Mouse (Mus musculus) heart, embryonic 16.5 days (tissue): ENCODE results near the gene Gm27021. TPM values are rescaled to one million over a fixed set of nuclear protein-coding genes. Genes with fewer than 3 reads are reported as not detected.
A peak's percentile ranks its signal among the peaks of the same experiment; 100 is the strongest.

Experiments
- ATAC-seq: fragments of 200-750 bp; cut with Nextera tagmentation; replicated peaks from 2 replicates; pipeline ENCODE4 v1.8.0; 2017; ENCODE audit warnings: moderate number of reproducible peaks; ENCODE audit not compliant: insufficient read depth, low FRiP score; ENCODE audit errors: extremely low read depth
- H3K27ac ChIP-seq: fragments of 300-500 bp; sonication (generic); 2 replicates; pipeline ENCODE4 v1.5.1; 2014; ENCODE audit warnings: mild to moderate bottlenecking, low read length, control low read depth, moderate library complexity
- H3K27me3 ChIP-seq: fragments of 300-500 bp; sonication (generic); 2 replicates; pipeline ENCODE4 v1.6.1; 2014; ENCODE audit warnings: low read length, mixed read lengths; ENCODE audit not compliant: control insufficient read depth, insufficient read depth
- H3K36me3 ChIP-seq: fragments of 300-500 bp; sonication (generic); 2 replicates; pipeline ENCODE4 v1.6.1; 2014; ENCODE audit not compliant: control insufficient read depth, insufficient read depth
- H3K4me1 ChIP-seq: fragments of 300-500 bp; sonication (generic); 2 replicates; pipeline ENCODE4 v1.6.1; 2014; ENCODE audit warnings: low read length, mixed read lengths; ENCODE audit not compliant: control insufficient read depth, insufficient read depth
- H3K4me2 ChIP-seq: fragments of 300-500 bp; sonication (generic); 2 replicates; pipeline ENCODE4 v1.6.1; 2014; ENCODE audit warnings: low read depth, mild to moderate bottlenecking, control low read depth, low read length
- H3K4me3 ChIP-seq: fragments of 300-500 bp; sonication (generic); 2 replicates; pipeline ENCODE4 v1.5.1; 2014; ENCODE audit warnings: mild to moderate bottlenecking, control low read depth, low read length
- H3K9ac ChIP-seq: fragments of 300-500 bp; sonication (generic); 2 replicates; pipeline ENCODE4 v1.6.1; 2014; ENCODE audit warnings: low read length, control low read depth
- H3K9me3 ChIP-seq: fragments of 300-500 bp; sonication (generic); replicated peaks from 2 replicates; pipeline ENCODE4 v1.6.1; 2016; ENCODE audit warnings: low read length; ENCODE audit not compliant: control insufficient read depth
- WGBS: fragments of 180-500 bp; shearing (Covaris S2); extraction: QIAGEN DNeasy Blood & Tissue Kit; methylation state at CpG from one replicate; pipeline ENCODE4 v1.1.7; 2014; 5-methylcytosine and 5-hydroxymethylcytosine counted together
- polyA plus RNA-seq: library from polyadenylated mRNA; unstranded; fragments of >200 nt; fragmentation: Nextera tagmentation; extraction: Ambion mirVana; gene quantifications from 2 replicates; pipeline ENCODE4 v1.2.1, GENCODE M21; 2015

Gm27021 gene
- polyA plus RNA-seq, 1 experiment from 2014 or later: not detected

DNA sequence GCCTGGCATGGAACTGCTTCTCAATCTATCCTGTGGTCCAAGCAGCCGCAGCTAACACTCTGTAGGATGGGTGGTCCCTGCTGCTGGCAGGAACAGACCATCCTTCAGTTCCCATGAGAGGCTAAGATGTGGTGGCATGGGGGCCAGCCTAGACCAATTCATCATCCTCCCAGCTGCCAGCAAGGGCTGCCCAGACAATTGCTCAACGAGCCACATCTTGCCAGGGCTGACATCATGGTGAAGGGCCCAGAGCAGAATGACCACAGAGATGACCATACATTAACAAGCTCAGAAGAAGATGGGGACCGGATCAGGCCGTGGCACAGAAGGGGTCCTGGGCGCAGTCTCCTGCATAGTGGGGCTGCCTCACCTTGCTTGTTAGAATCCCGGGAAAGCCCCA is 57.1 kb downstream of the Gm27021 start:
- H3K9ac ChIP-seq: no peak overlapping the region
- H3K36me3 ChIP-seq: no peaks in the 10 kb centered on the region
- no peak overlapping the region for H3K4me3 ChIP-seq
- H3K27ac ChIP-seq: no peak overlapping the region
- H3K27me3 ChIP-seq: no peaks in the 10 kb centered on the region
- H3K4me1 ChIP-seq: peaks cover 2% of the 10 kb centered on the region; the same call in 1 of the 2 replicates
- ATAC-seq: no peak
- H3K4me2 ChIP-seq: no peak overlapping the region
- H3K9me3 ChIP-seq: no peaks in the 10 kb centered on the region
- 90% methylated on average over 6 of the region's 6 CpGs for WGBS

DNA sequence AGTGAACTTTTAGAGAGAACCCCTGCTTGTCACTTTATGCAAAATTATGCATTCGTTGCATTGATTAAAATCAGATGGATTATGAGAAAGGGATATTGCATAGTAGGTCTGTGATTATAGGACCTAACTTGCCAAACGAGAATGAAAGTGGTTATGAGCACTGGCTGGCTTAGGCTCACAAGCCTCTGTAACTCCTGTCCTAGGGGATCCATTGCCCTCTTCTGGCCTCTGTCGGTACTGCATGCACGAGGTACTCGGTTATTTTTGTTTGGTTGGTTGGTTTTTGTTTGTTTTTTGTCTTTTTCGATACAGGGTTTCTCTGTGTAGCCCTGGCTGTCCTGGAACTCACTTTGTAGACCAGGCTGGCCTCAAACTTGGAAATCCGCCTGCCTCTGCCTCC is 60.0 kb downstream of the Gm27021 start:
- H3K9me3 ChIP-seq: no peaks in the 10 kb centered on the region
- ATAC-seq: no peak
- no peak overlapping the region for H3K4me3 ChIP-seq
- no peaks in the 10 kb centered on the region for H3K27me3 ChIP-seq
- no peaks in the 10 kb centered on the region for H3K36me3 ChIP-seq
- H3K4me2 ChIP-seq: 0 out of 2 replicates have a peak overlapping the region, but pooled peaks have one; percentile 15
- no peak overlapping the region for H3K27ac ChIP-seq
- WGBS: 10% methylated on average over 7 of the region's 7 CpGs
- no peak overlapping the region for H3K9ac ChIP-seq
- peaks cover 2% of the 10 kb centered on the region; the same call in 1 of the 2 replicates for H3K4me1 ChIP-seq

- H3K4me1 ChIP-seq: peaks cover 2% of the 10 kb centered on the region; the same call in 1 of the 2 replicates
- ATAC-seq: no peak; the same call in 1 of the 2 replicates
- no peak overlapping the region for H3K9ac ChIP-seq
- WGBS: 80% methylated on average over 9 of the region's 9 CpGs
- no peak overlapping the region for H3K4me3 ChIP-seq
- H3K27me3 ChIP-seq: no peaks in the 10 kb centered on the region
- no peaks in the 10 kb centered on the region for H3K36me3 ChIP-seq
- H3K27ac ChIP-seq: no peak overlapping the region
- H3K9me3 ChIP-seq: no peaks in the 10 kb centered on the region
- H3K4me2 ChIP-seq: no peak overlapping the region
These were observed 60.4 kb downstream of the Gm27021 start for GRCm38 (mm10) chr8:120607460-120607859.

- no peaks in the 10 kb centered on the region for H3K9me3 ChIP-seq
- 46% methylated on average over 6 of the region's 6 CpGs for WGBS
- H3K4me1 ChIP-seq: peaks cover 1% of the 10 kb centered on the region; the same call in 1 of the 2 replicates
- ATAC-seq: no peak
- no peak overlapping the region for H3K27ac ChIP-seq
- H3K4me2 ChIP-seq: no peak overlapping the region
- H3K27me3 ChIP-seq: no peaks in the 10 kb centered on the region
- H3K36me3 ChIP-seq: no peaks in the 10 kb centered on the region
- H3K9ac ChIP-seq: no peak overlapping the region
- H3K4me3 ChIP-seq: no peak overlapping the region
These were observed 65.2 kb downstream of the Gm27021 start for GRCm38 (mm10) chr8:120602672-120603071.

GRCm38 (mm10) chr8:120599504-120599903 is 68.4 kb downstream of the Gm27021 start:
- Histone ChIP-seq H3K27ac (no peak overlapping the region), H3K9ac (no peak overlapping the region), H3K4me1 (no peaks in the 10 kb centered on the region), H3K4me3 (no peak overlapping the region), H3K27me3 (no peaks in the 10 kb centered on the region), H3K9me3 (0 out of 2 replicates have a peak, but pooled peaks cover 2% of the 10 kb centered on the region), H3K36me3 (no peaks in the 10 kb centered on the region), H3K4me2 (no peak overlapping the region)
- 53% methylated on average over 7 of the region's 7 CpGs for WGBS
- ATAC-seq: no peak

- H3K9me3 ChIP-seq: 0 out of 2 replicates have a peak, but pooled peaks cover 2% of the 10 kb centered on the region
- H3K27ac ChIP-seq: no peak overlapping the region
- WGBS: 37% methylated on average over 24 of the region's 24 CpGs
- 0 out of 2 replicates have a peak, but pooled peaks have one; percentile 20 for ATAC-seq
- H3K4me2 ChIP-seq: peak overlapping the region; percentile 8
- H3K9ac ChIP-seq: no peak overlapping the region
- no peaks in the 10 kb centered on the region for H3K36me3 ChIP-seq
- H3K4me1 ChIP-seq: no peaks in the 10 kb centered on the region
- H3K27me3 ChIP-seq: no peaks in the 10 kb centered on the region
- H3K4me3 ChIP-seq: no peak overlapping the region
These were observed 69.3 kb downstream of the Gm27021 start for GRCm38 (mm10) chr8:120598579-120598978.

- 0 out of 2 replicates have a peak, but pooled peaks cover 2% of the 10 kb centered on the region for H3K9me3 ChIP-seq
- H3K4me1 ChIP-seq: peaks cover 4% of the 10 kb centered on the region
- no peak overlapping the region for H3K4me2 ChIP-seq
- H3K4me3 ChIP-seq: no peak overlapping the region
- H3K27me3 ChIP-seq: no peaks in the 10 kb centered on the region
- ATAC-seq: no peak
- no peak overlapping the region for H3K27ac ChIP-seq
- WGBS: 14% methylated on average over 5 of the region's 5 CpGs
- H3K9ac ChIP-seq: no peak overlapping the region
- no peaks in the 10 kb centered on the region for H3K36me3 ChIP-seq
These were observed 71.9 kb downstream of the Gm27021 start for GRCm38 (mm10) chr8:120595963-120596362.

DNA sequence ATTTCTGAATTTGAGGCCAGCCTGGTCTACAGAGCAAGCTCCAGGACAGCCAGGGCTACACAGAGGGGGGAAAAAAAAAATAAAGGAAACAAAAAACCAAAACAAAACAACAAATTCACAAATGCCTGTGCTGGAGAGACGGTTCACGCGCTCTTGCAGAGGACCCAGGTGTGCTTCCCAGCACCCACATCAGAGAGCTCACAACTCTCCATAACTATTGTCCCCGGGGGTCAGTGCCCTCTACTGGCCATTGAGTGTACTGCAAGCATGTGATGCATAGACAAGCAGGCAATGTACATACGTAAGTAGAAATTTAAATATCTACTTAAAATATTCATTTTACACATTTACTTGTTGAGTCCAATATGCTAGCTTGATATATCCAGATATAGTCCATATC is 73.3 kb downstream of the Gm27021 start:
- peaks cover 9% of the 10 kb centered on the region for H3K4me1 ChIP-seq
- WGBS: 83% methylated on average over 5 of the region's 5 CpGs
- no peak overlapping the region for H3K4me2 ChIP-seq
- H3K27me3 ChIP-seq: no peaks in the 10 kb centered on the region
- H3K27ac ChIP-seq: no peak overlapping the region
- H3K9me3 ChIP-seq: 0 out of 2 replicates have a peak, but pooled peaks cover 2% of the 10 kb centered on the region
- H3K4me3 ChIP-seq: no peak overlapping the region
- ATAC-seq: no peak
- H3K36me3 ChIP-seq: no peaks in the 10 kb centered on the region
- H3K9ac ChIP-seq: no peak overlapping the region

GRCm38 (mm10) chr8:120591587-120592292 is 76.1 kb downstream of the Gm27021 start:
- Histone ChIP-seq H3K4me1 (peaks cover 17% of the 10 kb centered on the region), H3K9ac (no peak overlapping the region), H3K4me3 (no peak overlapping the region), H3K36me3 (no peaks in the 10 kb centered on the region), H3K27me3 (no peaks in the 10 kb centered on the region), H3K9me3 (0 out of 2 replicates have a peak, but pooled peaks cover 2% of the 10 kb centered on the region), H3K4me2 (no peak overlapping the region), H3K27ac (no peak overlapping the region)
- WGBS: 60% methylated on average over 10 of the region's 10 CpGs
- no peak for ATAC-seq
